Mouse (Mus musculus): Measurements from ENCODE around the gene Wdr19.

- no peak for TF ChIP-seq FLI1 (IDR thresholded peaks at IDR 0.05; ENCODE audit: low read length)
- TF ChIP-seq GATA1 (IDR thresholded peaks at IDR 0.05; ENCODE audit: borderline replicate concordance, low read length), result no peak
These were observed 42.6 kb upstream of the Wdr19 start for GRCm38 (mm10) chr5:65156853-65157252.

Data from megakaryocyte, embryonic 14.5 days (primary cell).